Mouse (Mus musculus) hindbrain, embryonic 14.5 days (tissue): ENCODE results near the gene 2210011C24Rik. TPM values are rescaled to one million over a fixed set of nuclear protein-coding genes. Genes with fewer than 3 reads are reported as not detected.

ENCODE experiments used
- ATAC-seq: fragments of 200-750 bp; cut with Nextera tagmentation; 2 replicates; pipeline ENCODE4 v1.8.0; 2017; ENCODE audit warnings: moderate number of reproducible peaks, mild to moderate bottlenecking, moderate TSS enrichment, moderate library complexity; ENCODE audit not compliant: low FRiP score
- DNase-seq: peaks from one replicate; pipeline ENCODE4 v3.0.0-alpha.2; 2015; ENCODE audit warnings: low spot score
- H3K27ac ChIP-seq: fragments of 300-500 bp; sonication (generic); 2 replicates; pipeline ENCODE4 v1.5.1; 2014; ENCODE audit warnings: mild to moderate bottlenecking, moderate library complexity
- H3K27me3 ChIP-seq: fragments of 300-500 bp; sonication (generic); 2 replicates; pipeline ENCODE4 v1.6.1; 2014; ENCODE audit warnings: mild to moderate bottlenecking, low read length, mixed read lengths; ENCODE audit not compliant: control insufficient read depth, insufficient read depth
- H3K36me3 ChIP-seq: fragments of 300-500 bp; sonication (generic); replicated peaks from 2 replicates; pipeline ENCODE4 v1.6.1; 2014; ENCODE audit not compliant: control insufficient read depth, insufficient read depth
- H3K4me1 ChIP-seq: fragments of 300-500 bp; sonication (generic); replicated peaks from 2 replicates; pipeline ENCODE4 v1.6.1; 2014; ENCODE audit warnings: antibody characterized with exemption, low read length, mixed read lengths; ENCODE audit not compliant: control insufficient read depth, insufficient read depth
- H3K4me2 ChIP-seq: fragments of 300-500 bp; sonication (generic); replicated peaks from 2 replicates; pipeline ENCODE4 v1.6.1; 2014; ENCODE audit warnings: mild to moderate bottlenecking, moderate library complexity
- H3K4me3 ChIP-seq: fragments of 300-500 bp; sonication (generic); replicated peaks from 2 replicates; pipeline ENCODE4 v1.5.1; 2014; ENCODE audit warnings: mild to moderate bottlenecking, low read length
- H3K9ac ChIP-seq: fragments of 300-500 bp; sonication (generic); 2 replicates; pipeline ENCODE4 v1.6.1; 2014
- H3K9me3 ChIP-seq: fragments of 300-500 bp; sonication (generic); 2 replicates; pipeline ENCODE4 v1.6.1; 2016; ENCODE audit warnings: low read length; ENCODE audit not compliant: control insufficient read depth
- WGBS: fragments of 180-500 bp; shearing (Covaris S2); extraction: QIAGEN DNeasy Blood & Tissue Kit; methylation state at CpG from one replicate; pipeline ENCODE4 v1.1.7; 2014; 5-methylcytosine and 5-hydroxymethylcytosine counted together
- polyA plus RNA-seq: library from polyadenylated mRNA; unstranded; fragments of >200 nt; fragmentation: Nextera tagmentation; extraction: Ambion mirVana; gene quantifications from 2 replicates; pipeline ENCODE4 v1.2.1, GENCODE M21; 2014

2210011C24Rik gene
- polyA plus RNA-seq, 1 experiment from 2014 or later, result 0.52 TPM

DNA sequence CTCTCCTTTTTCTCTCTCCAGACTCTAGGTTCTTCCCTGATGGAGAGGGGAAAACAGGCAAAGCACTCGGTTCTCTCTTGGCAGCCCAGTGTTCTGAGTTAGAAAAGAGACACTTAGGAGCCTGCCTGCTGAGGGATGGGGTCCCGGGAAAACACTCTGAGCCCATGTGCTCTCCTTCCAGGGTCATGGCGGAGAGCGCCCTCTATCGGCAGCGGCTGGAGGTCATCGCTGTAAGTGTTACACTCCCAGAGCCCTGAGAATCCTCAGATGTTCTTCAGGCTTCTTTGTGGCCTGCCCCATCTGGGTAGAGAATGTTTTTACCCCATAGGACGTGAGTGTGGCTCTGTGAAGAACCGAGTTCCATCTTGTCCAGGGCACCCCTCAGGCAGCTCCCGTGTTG lies 12.2 kb upstream of the 2210011C24Rik start:
- no peak overlapping the region for H3K9ac ChIP-seq
- H3K4me3 ChIP-seq, result no peak overlapping the region
- no peaks in the 10 kb centered on the region for H3K4me1 ChIP-seq
- peaks cover 38% of the 10 kb centered on the region for H3K27me3 ChIP-seq
- WGBS, result 12% methylated on average over 10 of the region's 10 CpGs
- H3K4me2 ChIP-seq, result no peak overlapping the region
- H3K27ac ChIP-seq, result no peak overlapping the region
- no peak for ATAC-seq
- no peaks in the 10 kb centered on the region for H3K36me3 ChIP-seq
- DNase-seq, result peak; percentile 56
- H3K9me3 ChIP-seq, result no peaks in the 10 kb centered on the region

GRCm38 (mm10) chr8:84023631-84024030 lies 11.7 kb upstream of the 2210011C24Rik start:
- Histone ChIP-seq H3K27me3 (peaks cover 38% of the 10 kb centered on the region), H3K9ac (no peak overlapping the region), H3K4me3 (no peak overlapping the region), H3K27ac (no peak overlapping the region), H3K36me3 (no peaks in the 10 kb centered on the region), H3K9me3 (no peaks in the 10 kb centered on the region), H3K4me2 (no peak overlapping the region), H3K4me1 (no peaks in the 10 kb centered on the region)
- WGBS, result 58% methylated on average over 1 of the region's 1 CpGs
- ATAC-seq (no peak), DNase-seq (no peak)

GRCm38 (mm10) chr8:84023085-84023484 lies 11.1 kb upstream of the 2210011C24Rik start:
- Histone ChIP-seq H3K36me3 (no peaks in the 10 kb centered on the region), H3K27me3 (peaks cover 33% of the 10 kb centered on the region), H3K9ac (no peak overlapping the region), H3K27ac (no peak overlapping the region), H3K4me3 (no peak overlapping the region), H3K4me2 (no peak overlapping the region), H3K9me3 (no peaks in the 10 kb centered on the region), H3K4me1 (no peaks in the 10 kb centered on the region)
- 65% methylated on average over 5 of the region's 5 CpGs for whole genome bisulfite sequencing
- no peak for DNase-seq
- no peak for ATAC-seq

GRCm38 (mm10) chr8:84021569-84021968 lies 9.6 kb upstream of the 2210011C24Rik start:
- H3K36me3 ChIP-seq, result no peaks in the 10 kb centered on the region
- 47% methylated on average over 12 of the region's 12 CpGs for WGBS
- no peak for ATAC-seq
- no peak overlapping the region for H3K27ac ChIP-seq
- H3K4me3 ChIP-seq, result no peak overlapping the region
- DNase-seq, result no peak
- H3K9me3 ChIP-seq, result no peaks in the 10 kb centered on the region
- peaks cover 22% of the 10 kb centered on the region for H3K27me3 ChIP-seq
- H3K4me2 ChIP-seq, result no peak overlapping the region
- no peaks in the 10 kb centered on the region for H3K4me1 ChIP-seq
- H3K9ac ChIP-seq, result no peak overlapping the region

DNA sequence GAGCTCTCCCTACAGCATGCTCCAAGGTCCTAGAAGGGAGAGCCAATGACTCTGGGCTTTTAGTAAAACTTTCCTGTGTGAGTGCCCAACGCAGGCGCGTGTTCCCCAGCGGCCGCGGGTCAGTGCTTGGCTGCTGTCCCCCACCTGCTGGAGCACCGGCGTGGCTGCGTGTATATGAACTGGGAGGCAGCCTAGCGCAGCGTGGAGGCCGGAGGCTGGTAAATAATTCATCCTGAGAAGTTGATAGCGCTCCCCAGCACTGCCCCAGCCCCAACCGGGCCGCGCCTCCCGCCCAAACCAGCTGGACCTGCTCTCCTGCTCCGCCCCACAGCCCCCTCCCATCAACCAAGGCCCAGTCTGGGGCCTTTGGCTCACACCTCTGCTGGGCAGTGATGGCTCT lies 9.1 kb upstream of the 2210011C24Rik start, which contains the start of gene Palm3:
Gene Palm3 (plus strand): TSS at position 376 of the 400 bp plus-strand sequence.
- ATAC-seq, result no peak
- H3K4me3 ChIP-seq, result no peak within 1 kb of the TSS
- H3K27me3 ChIP-seq, result peaks cover 19% of the 10 kb centered on the region
- H3K36me3 ChIP-seq, result no peaks in the 10 kb centered on the region
- no peak within 1 kb of the TSS for H3K4me2 ChIP-seq
- no peaks in the 10 kb centered on the region for H3K9me3 ChIP-seq
- H3K4me1 ChIP-seq, result no peaks in the 10 kb centered on the region
- no peak for DNase-seq
- H3K27ac ChIP-seq, result no peak within 1 kb of the TSS
- whole genome bisulfite sequencing, result 4% methylated on average over 18 of the region's 18 CpGs
- H3K9ac ChIP-seq, result no peak within 1 kb of the TSS

DNA sequence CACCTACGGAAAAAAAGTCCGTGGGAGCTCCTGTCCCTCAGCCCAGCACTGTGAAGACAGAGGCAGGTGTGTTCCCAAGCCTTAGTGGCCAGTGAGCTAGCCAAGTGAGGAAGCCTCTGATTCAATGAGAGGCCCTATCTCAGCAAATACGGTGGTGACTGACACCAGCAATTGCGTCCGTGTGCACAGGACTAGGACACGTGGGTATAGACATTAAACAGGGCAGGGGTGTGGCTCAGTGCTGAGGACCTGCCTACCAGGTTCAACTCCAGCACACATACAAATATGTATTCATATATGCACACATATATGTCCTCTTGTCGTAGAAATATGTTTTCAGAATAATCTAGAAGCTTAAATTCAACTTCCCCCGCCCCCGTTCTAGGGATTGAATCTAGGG lies 7.8 kb upstream of the 2210011C24Rik start:
- DNase-seq (no peak), ATAC-seq (no peak)
- Histone ChIP-seq H3K9ac (no peak overlapping the region), H3K27ac (no peak overlapping the region), H3K9me3 (no peaks in the 10 kb centered on the region), H3K4me1 (no peaks in the 10 kb centered on the region), H3K27me3 (peaks cover 13% of the 10 kb centered on the region), H3K36me3 (no peaks in the 10 kb centered on the region), H3K4me3 (no peak overlapping the region), H3K4me2 (no peak overlapping the region)
- 89% methylated on average over 9 of the region's 9 CpGs for WGBS

DNA sequence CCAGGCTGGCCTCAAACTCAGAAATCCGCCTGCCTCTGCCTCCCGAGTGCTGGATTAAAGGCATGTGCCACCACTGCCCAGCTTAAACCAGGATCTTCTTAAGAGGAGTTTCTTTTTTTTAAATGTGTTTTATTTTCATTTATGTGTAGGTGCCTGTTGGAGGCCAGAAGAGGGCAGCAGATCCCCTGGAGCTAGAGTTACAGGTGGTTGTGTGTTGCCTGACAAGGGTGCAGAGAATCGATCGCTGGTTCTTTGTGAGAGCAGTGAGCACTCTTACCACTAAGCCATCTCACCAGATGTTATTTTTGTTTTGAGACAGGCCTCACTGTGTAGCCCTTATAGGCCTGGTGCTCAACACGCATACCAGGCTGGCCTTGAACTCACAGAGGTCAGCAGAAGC lies 3.9 kb upstream of the 2210011C24Rik start:
- H3K27ac ChIP-seq, result no peak overlapping the region
- no peak overlapping the region for H3K4me3 ChIP-seq
- H3K4me1 ChIP-seq, result peaks cover 17% of the 10 kb centered on the region
- H3K36me3 ChIP-seq, result no peaks in the 10 kb centered on the region
- no peaks in the 10 kb centered on the region for H3K9me3 ChIP-seq
- DNase-seq (no peak), ATAC-seq (no peak)
- H3K9ac ChIP-seq, result no peak overlapping the region
- peaks cover 28% of the 10 kb centered on the region for H3K27me3 ChIP-seq
- WGBS, result 95% methylated on average over 5 of the region's 5 CpGs
- no peak overlapping the region for H3K4me2 ChIP-seq

GRCm38 (mm10) chr8:84012499-84013165 lies 661 bp upstream of the 2210011C24Rik start:
- H3K4me1 ChIP-seq, result peaks cover 22% of the 10 kb centered on the region
- H3K4me2 ChIP-seq, result peak overlapping the region; percentile 99
- ATAC-seq (no peak), DNase-seq (no peak)
- H3K36me3 ChIP-seq, result no peaks in the 10 kb centered on the region
- peaks cover 37% of the 10 kb centered on the region for H3K27me3 ChIP-seq
- no peaks in the 10 kb centered on the region for H3K9me3 ChIP-seq
- no peak overlapping the region for H3K27ac ChIP-seq
- H3K4me3 ChIP-seq, result peak overlapping the region; percentile 54
- WGBS, result 5% methylated on average over 35 of the region's 35 CpGs
- peak overlapping the region; percentile 32; the same call in 1 of the 2 replicates for H3K9ac ChIP-seq

- no peaks in the 10 kb centered on the region for H3K36me3 ChIP-seq
- DNase-seq (peak; percentile 81), ATAC-seq (peak; percentile 64)
- 3% methylated on average over 62 of the region's 83 CpGs for WGBS
- H3K4me2 ChIP-seq, result peak overlapping the region; percentile 99
- H3K4me3 ChIP-seq, result peak overlapping the region; percentile 54
- H3K9ac ChIP-seq, result peak overlapping the region; percentile 59
- no peaks in the 10 kb centered on the region for H3K9me3 ChIP-seq
- peaks cover 37% of the 10 kb centered on the region for H3K27me3 ChIP-seq
- peaks cover 22% of the 10 kb centered on the region for H3K4me1 ChIP-seq
- no peak overlapping the region for H3K27ac ChIP-seq
These were observed 1.1 kb downstream of the 2210011C24Rik start for GRCm38 (mm10) chr8:84010625-84011611.
